Mouse (Mus musculus) ovary, adult 10 weeks (tissue): Measurements from ENCODE around the gene Osbpl9. TPM values are rescaled to one million over a fixed set of nuclear protein-coding genes. Genes with fewer than 3 reads are reported as not detected.

Experiments used
- polyA plus RNA-seq: library from polyadenylated mRNA; stranded (reverse); fragments of 350-450 nt; fragmentation: Illumina TruSeq; extraction: RNeasy Lipid Tissue Mini Kit (QIAGEN cat#74804); gene quantifications from one replicate; pipeline ENCODE4 v1.2.3, GENCODE M21; 2014

Osbpl9 gene
- polyA plus RNA-seq: 185 TPM

GRCm38 (mm10) chr4:109201582-109202424 is at the start of gene Osbpl9:
Gene Osbpl9 (minus strand): TSS chr4:109202272.

GRCm38 (mm10) chr4:109234185-109234584 is 32.1 kb upstream of the Osbpl9 start, which contains the start of gene Calr4:
Gene Calr4 (plus strand): TSS chr4:109234485.

Other genes starting within 250 kb of the Osbpl9 start
- 528 TPM for gene Nrd1, start 201.6 kb downstream of the Osbpl9 start, polyA plus RNA-seq
- 6.2 TPM for gene Calr4, start 32.2 kb upstream of the Osbpl9 start, polyA plus RNA-seq
- gene Eps15, start 78.0 kb upstream of the Osbpl9 start, polyA plus RNA-seq: 165 TPM
- 4.9 TPM for gene Ttc39a, start 204.4 kb upstream of the Osbpl9 start, polyA plus RNA-seq